Mouse (Mus musculus) cerebellum, postnatal 14 days (tissue): Measurements from ENCODE around the gene Ttc25.
A peak's percentile ranks its signal among the peaks of the same experiment; 100 is the strongest.
"Not testable (repeated sequence)": the region's sequence is repeated elsewhere in the genome, so short reads cannot be mapped to it uniquely, and the experiment has no call there.

Experiments
- DNase-seq, 2 experiments: peaks; one replicate each; pipeline ENCODE4 v3.0.0; 2021; ENCODE audit warnings: mixed read lengths in 2 of 2

The Ttc25 gene

DNA sequence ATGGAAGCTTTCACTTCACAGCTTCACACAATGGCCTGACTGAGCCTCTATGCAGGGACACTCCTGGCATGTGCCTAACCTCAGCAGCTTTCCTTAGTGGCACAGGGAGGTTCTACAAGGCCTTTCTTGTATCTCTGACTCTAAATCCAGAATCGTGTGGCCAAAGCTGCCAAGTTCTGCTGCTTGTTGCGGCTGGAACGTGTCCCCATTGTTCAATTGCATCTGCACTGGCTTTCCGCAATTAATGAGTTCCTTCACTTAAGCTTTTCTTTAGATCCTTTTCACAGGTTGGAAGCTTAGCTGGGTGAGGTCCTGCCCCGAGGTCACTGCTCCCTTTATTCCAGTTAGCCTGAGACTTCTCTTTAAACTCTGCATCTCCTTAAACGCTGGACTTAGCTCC is 11.5 kb upstream of the Ttc25 start:
- no peak for DNase-seq

DNA sequence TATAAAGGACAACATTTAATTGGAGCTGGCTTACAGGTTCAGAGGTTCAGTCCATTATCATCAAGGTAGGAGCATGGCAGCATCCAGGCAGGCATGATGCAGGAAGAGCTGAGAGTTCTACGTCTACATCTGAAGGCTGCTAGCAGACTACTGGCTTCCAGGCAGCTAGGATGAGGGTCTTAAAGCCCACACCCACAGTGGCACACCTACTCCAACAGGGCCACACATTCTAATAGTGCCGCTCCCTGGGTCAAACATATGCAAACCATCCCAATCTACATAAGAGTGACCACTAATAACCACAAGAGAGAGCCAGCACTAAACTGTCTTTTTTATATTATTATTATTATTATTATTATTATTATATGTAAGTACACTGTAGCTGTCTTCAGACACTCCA is 11.0 kb upstream of the Ttc25 start:
- not testable (repeated sequence) for DNase-seq

DNA sequence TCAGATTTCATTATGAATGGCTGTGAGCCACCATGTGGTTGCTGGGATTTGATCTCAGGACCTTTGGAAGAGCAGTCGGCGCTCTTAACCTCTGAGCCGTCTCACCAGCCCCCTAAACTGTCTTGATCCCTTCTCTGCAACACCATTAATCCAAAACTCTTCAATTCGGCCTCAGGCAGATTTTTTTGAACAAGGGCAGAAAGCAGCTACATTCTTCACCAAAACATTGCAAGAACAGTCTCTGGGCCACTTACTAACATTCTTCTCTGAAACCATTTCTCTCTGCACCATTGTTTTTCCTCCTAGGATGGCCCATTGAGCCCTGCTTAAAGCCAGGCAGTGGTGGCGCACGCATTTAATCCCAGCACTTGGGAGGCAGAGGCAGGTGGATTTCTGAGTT is 10.6 kb upstream of the Ttc25 start:
- DNase-seq = not testable (repeated sequence)

DNA sequence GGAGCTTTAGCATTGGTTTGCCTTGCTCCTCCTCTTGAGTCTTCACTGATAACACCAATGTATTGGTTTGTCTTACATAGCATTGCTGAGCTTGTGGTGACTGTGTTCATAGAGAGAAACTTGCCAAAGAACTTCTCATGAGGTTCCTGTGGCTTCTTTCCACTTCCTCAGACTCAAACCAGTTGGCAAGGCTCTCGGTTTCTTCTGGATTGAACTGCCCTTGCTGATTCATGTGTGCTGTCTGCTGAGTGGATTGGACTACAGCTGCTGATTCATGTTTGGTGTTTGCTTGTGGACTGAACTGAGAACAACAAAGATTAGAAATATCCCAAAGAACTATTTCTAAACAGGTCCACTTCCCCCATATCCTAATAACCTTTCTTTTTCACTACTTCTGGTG is 9.4 kb upstream of the Ttc25 start:
- no peak for DNase-seq

DNA sequence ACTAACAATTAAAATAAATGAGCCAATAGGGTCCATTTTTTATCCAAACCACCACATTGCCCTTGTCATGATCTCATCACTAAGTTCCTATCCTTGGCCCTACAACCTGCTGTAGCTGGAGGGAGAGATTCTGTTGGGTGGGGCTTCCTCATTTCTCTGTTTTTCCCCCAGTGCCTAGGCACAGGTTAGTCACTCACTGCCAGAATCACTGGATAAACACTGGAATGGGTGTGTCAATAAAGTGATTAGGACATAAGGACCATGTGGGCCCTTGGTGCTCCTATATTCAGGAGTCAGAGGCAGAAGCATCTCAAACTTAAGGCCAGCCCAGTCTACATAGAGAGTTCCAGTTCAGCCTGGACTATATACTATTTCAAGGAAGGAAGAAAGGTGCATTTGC is 8.9 kb upstream of the Ttc25 start:
- DNase-seq = no peak

DNA sequence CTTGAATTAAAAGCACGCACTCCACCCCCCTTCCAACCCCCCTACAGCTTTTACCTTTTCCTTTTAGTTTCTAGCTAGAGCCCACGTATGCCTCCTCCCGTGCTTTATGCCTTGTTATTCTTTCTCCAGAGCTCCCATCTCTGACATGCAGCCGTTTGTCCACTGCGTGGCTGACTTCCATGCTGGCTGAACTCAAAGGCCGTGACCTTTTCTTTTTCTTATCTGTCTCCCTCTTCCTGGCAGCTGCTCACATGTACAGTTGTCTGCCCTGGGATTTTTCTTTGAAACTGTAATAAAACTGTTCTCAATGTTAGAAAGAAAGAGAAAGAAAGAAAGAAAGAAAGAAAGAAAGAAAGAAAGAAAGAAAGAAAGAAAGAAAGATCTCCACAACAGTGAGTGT is 4.4 kb upstream of the Ttc25 start:
- DNase-seq = no peak

DNA sequence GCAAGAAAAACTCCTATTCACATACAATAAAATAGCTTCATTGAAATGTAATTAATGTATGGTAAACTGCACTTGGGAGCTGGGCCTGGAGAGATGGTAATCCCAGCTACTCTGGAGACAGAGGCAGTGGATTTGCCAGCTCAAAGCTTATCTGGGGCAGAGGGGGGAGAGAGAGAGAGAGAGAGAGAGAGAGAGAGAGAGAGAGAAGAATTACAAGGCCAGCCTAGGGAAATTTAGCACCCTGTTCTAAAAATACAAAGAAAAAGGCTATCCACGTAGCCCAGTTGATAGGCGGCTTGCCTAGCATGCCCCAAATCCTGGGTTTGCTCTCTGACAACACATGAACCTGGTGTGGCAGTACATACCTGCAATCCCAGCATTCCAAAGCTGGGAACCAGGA is 3.8 kb upstream of the Ttc25 start:
- no peak for DNase-seq

DNA sequence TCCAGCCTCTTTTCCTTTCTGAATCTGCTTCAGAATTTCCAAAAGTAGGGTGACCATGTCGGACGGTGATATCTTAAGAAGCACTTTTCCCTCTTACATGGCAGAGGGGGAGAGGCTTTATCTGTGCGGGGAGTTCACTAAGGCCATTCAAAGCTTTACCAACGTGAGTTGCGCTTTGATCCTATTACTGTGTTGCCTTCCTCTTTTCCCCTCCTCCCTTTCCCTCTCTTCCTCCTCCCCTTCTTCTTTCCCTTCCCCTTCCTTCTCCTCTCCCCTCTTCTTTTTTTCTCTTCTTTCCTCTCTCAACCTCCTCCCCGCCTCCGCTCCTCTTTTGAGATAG is 309 bp downstream of the Ttc25 start:
- no peak for DNase-seq

DNA sequence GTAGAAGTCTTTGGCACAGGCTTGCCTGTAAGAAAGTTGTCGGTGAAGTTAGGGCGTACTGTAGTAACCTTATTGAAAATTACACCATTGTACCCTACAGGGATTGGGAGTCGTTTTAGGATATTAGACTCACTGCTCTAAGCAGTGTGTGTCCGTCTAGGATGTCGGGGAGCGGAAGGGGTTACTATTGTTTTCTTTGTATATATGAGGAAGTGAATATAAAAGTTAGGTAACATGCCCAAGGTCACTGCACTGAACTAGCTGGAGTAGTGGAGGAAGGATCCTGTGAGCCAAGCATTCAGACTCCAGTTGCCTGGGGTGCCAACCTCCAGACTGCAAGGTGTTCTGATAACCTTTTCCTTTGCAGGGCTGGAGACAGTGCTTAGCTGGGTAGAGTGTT is 1.5 kb downstream of the Ttc25 start:
- DNase-seq = no peak

DNA sequence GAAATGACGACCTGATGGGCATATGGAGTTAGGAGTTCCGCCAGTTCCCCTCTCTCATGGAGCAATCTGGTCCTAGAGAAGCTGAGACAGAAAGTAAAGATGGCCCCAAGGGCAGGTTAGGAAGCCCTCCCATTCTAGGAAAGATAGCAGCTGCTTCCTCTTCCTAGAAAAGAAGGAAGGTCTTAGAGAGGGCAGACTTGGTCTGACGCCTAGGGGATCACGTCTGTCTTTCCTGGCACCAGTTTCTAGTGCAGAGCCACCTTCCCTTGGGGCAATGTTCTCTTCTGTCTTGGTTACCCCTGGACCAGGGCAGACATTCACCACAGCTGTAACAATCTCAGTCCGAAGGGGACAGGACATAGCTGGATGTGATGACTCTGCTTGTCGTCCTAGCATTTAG is 2.7 kb downstream of the Ttc25 start:
- DNase-seq = no peak

DNA sequence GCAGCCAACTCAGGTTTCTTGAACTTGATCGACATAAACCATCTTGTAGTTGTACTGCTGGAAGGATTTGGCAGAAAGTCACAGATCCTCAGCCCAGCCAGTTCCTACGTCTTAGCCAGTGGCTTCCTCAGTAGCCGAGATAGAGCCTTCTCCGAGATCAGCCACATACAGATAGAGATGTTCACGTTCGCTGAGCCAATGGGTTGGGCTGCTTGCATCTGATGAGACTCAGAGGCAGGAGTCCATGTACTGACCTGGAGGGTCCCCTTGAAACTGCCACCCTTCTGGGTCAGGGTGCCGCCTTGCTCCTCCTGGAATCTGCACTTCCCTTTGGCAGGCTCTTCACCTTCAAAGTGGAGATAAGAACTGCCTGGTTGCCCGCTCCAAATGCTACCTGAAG is 4.1 kb downstream of the Ttc25 start:
- DNase-seq = no peak

DNA sequence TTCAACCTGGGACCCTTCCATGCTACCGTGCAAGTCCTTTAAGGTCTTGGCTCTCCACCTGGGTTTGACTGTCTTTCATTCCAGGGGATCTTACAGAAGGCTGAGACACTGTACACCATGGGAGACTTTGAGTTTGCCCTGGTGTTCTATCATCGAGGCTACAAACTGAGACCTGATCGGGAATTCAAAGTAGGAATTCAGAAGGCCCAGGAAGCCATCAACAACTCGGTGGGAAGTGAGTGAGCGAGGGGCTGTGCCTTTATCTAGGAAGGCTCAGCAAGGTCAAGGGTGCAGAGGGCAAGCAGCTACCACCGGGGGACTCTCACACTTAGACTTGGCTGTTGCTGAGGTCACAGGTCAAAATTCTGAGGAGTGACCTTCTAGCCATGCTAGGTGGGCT is 4.7 kb downstream of the Ttc25 start:
- DNase-seq = no peak

DNA sequence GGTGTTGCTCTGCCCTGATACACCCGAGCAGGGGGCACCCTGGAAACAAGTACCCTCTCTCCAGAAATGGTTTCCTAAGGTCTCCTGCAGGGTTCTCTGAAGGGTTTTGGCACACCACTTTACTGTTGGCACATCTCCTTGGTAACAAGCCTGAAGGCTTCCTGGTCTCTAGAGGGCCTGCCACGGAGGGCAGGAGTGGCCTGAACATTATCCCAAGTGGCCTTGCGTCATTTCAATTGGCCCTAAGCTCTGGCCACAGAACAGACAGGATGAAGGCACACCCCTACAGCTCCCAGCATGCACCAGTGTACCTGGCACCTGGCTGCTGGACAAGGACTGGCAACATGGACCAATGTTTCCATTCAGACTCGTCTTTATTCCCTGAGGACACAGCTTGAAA is 7.4 kb downstream of the Ttc25 start:
- no peak for DNase-seq

DNA sequence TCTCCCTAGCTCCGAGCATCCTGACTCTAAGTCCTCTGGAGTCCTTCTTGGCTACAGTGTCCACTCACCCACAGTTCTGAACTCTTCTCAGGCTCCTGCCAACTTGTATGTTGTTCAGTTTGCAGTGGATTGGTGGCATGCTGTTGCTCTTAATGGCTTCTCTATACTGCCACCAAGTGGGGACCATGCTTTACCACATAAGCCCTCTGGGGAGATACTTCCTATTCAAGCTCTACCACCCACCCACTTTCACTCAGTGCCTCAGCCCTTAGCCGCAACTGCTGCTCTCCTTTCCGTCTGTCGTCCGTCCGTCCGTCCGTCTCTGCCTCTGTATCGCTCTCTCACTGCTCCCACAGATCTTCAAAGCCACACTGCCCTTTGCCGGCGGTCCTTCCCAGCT is 10.2 kb downstream of the Ttc25 start:
- DNase-seq = peak; percentile 75

DNA sequence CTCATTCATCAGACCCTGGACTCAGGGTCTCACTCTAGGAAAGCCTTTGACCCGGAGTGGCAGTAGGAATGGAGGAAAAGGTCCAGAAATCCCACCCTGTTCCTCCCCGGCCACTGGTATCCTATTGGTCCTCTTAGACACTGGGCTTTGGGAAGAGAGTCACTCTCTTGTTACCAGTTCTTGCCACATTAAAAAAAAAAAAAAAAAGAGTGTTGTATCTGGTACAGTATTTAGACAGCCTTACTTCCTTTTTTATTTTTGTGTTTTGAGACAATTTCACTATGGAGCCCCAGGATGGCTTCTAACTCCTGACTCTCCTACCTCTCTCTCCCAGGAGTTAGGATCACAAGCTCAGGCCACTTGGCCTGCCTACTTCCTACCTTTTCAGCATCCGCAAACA is 12.2 kb downstream of the Ttc25 start:
- DNase-seq = no peak

DNA sequence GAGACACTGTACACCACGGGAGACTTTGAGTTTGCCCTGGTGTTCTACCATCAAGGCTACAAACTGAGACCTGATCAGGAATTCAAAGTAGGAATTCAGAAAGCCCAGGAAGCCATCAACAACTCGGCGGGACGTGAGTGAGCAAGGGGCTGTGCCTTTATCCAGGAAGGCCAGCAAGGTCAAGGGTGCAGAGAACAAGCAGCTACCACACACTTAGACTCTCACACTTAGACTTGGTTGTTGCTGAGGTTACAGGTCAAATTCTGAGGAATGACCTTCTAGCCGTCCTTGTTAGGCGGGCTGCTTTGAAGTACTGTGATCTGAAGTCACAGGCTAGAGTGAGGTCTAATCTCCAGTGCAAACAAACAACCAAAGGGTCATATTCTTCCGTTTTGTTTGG is 14.1 kb downstream of the Ttc25 start:
- no peak for DNase-seq

DNA sequence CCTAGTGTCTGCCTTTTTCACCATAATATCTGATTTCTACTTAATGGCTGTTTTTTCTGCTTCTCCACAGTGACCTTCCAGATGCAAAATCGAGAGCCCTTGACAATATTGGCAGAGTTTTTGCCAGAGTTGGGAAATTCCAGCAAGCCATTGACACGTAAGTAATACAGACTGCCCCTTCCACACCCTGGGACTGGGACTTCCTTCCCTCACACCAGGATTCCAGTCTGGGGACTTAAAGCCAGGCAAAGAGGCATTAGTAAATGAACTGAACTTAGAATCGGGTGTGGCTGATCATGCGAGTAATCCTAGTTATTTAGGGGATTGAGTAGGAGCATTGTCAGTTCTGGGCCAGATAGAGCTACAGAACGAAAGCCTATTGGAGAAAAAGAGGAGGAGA is 16.3 kb downstream of the Ttc25 start:
- no peak for DNase-seq

DNA sequence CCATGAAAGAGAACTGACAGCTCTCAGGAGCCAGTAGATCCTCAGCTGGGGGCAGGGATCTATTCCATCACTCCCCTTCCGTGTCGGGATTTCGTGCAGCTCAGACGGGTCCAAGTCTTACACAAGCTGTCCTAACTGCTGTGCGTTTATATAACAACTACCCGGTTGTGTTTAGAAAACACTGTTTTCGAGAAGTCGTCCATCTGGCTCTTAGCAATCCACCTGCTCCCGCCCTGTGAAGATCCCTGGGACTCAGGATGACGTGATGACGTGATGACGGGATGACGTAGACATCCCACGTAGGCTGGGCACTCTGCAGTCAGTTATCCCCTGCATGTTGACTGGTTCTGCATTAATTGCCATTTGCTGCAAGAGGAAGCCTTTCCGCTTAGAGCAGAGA is 18.9 kb downstream of the Ttc25 start:
- no peak for DNase-seq

DNA sequence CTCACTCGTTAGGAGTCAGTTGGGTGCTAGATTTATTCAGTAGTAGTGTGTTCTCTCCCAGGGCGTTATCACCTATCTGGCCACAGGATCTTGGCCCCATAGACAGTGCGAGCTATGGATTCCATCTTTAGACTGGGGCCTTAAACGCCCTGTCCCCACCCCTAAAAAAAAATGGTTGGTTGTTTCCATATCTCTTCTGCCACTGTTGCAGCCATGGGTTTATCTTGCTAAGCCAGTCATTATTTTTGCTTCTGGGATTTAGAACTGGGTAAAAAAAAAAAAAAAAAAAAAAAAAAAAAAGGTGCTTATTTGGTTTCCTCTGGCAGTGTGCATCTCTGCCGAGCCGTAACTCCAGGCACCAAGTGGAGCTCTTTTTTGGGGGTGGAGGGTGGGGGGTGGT is 19.3 kb downstream of the Ttc25 start:
- DNase-seq = no peak

DNA sequence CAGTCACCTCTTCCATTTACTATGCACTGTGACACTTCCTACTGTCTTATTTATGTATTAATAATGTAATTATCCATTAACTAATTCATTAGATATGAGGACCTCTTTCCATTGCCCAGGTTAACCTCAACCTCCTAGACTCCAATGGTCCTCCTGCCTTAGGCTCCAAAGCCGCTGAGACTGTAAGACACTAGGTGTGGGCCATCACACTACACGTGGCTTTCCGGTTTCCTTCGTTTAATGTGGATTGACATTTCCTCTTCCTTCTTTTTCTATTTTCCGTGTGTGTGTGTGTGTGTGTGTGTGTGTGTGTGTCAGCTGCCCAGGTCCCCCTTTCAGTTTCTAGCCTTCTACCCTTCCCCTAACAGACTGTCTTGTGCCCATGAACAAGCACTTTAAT is 21.8 kb downstream of the Ttc25 start:
- no peak for DNase-seq

DNA sequence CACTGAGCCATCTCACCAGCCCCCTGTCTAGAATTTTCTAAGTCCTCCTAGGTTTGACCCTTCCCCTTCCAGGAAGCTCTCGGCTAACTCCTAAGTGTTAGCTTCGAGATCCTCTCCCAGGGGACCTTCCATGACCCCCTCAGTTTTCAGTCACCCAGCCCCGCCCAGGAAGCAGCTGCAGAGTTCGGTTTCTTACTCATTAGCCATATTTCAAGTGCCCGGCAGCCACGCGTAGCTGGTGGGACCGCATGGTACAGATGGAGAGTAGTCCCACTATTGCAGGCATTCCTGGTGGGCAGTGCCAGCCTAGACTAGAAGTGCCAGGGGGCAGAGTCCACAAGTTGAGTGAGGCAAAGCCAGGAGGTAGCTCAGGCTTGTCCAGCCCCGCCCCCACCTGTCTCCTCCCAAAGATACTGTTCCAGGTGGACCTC is 22.4 kb downstream of the Ttc25 start:
- no peak for DNase-seq

DNA sequence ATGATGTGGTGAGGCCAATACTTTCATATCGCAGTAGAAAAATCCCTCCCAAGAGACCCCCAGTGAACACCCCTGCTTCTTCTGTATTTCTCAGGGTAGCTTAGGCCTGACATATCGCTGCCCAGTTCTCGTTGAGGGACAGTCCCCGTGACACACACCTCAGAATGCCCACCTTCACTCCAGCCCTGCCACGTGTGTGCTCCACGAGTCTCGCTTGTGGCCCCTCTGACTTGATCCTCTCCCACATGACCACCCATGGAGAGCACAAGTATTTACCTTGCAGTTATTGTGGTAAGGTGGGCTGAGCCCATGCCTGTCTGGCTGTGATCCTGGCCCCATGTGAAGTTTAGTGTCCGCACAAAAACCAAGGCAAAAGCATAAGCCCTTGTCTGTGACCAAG is 23.3 kb downstream of the Ttc25 start:
- DNase-seq = no peak

DNA sequence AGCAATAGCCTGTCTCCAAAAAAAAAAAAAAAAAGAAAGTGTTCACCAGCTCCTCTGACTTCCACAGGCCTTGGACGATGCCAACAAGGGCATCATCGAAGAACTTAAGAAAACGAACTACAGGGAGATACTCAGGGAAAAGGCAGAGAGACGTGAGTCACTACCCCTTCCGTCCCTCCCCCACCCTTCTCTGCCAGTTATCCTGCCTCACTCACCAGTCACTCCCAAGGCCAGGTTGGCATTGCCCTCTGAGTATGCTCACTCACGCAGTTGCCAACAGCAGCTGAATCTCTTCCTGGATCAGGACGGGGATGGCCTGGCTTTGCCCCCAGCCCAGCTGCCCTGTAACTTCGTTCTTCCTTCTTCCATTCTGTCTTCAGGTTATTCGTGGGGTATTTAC is 24.4 kb downstream of the Ttc25 start:
- DNase-seq = no peak

DNA sequence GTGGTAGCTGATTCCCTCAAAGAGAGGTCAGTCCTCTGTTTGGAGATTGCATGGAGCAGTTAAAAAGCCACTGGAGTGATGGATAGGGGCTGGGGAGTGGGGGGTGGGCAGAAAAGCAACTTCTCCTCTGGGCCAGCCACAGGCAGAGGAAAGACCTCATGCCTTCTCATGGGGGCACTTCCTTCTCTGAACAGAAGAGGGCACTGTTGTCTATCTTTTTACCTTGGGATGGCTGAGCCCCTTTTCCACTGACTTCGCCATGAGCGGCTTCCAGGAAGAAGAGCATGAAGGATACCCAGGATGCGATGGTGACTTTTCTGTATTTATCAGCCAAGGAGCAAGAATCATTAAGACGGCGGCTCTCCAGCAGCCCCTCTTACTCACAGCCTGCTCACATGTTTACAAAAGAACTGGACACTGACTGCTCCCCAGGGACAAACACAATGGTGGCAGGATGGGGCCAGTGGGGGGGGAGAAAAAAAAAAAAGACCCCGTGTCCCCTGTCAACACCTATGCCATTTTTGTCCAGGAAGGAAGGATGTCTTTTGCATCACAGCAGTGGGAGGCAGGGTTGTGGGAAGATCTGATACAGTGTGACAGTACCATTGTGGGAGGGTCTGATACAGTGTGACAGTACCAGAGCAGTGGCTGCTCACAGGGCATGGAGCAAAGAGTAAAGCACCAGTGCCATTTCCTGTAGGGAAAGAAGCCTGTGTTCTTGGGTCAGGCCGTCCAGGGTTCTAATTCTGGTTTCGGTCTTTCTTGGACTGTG is 25.2 kb downstream of the Ttc25 start:
- DNase-seq = peak; percentile 90 to 91

DNA sequence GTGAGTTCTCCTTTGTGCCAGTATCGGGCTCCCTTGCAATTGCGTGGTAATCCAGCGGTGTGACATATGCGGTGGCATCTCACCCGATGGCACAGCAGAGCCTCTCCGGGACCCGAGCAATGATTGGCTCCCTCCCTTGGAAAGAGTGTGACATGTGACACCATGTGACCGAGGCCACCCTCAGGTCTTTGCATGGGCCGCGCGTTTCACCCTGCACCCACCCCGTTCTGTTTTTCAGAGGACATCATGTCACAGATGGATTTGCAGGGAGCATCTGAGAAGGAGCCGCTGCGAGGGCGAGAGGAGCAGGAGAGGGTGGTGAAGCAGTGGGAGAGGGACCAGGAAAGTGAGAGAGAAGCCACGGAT is 25.8 kb downstream of the Ttc25 start:
- peak in 1 of 2 experiments; percentile 38 for DNase-seq

DNA sequence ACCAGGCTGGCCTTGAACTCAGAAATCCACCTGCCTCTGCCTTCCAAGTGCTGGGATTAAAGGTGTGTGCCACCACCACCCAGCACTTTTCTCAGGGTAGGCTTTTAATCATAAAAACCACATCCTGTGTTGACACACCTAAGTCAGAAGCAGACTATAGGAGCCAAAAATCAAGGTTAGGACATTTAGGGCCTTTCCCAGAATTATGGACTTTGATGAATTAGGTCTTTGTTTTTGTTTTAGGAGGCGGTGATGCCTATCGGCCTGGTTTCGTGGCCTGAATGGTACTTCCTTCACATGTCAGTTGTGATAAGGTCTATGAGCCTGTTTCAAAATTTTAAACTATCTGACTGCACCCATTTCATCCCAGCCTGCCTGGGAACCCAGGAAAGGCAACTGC is 28.8 kb downstream of the Ttc25 start:
- DNase-seq = no peak
